17 mouse cellular contexts compared by ENCODE assay signal in the genomic region with DNA sequence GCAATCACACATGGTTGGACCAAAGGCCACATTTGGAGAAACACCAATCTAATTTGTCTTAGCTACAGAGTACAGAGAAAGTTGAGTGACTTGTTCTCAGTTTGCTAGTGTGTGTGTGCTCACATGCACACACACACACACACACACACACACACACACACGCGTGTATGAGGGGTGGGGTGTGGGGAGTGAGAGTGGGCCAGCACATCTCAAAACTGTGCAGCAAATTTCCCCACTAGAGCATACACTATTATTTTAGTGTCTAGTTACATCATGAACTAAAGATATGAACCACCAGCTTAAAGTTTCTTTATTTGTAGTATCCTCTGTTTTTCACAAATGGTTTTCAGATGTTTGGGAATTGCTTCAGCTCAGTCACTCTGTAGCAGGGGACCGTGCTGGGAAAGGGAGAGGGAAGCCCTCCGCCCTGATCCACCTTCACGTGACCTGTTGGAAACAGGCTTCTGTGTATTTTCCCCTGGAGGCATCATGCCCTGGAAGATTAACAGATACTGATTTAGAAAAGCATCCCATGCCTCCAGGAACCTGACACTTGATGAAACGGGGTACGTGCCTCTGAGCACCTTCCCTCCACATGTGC.
"Had no signal": no experiment of that assay in that cellular context is flagged by ENCODE, and none has a peak within 500 bp of the region (broad histone marks: within the 10 kb centered on the region; RNA-seq: fewer than 3 reads in every experiment).

No protein-coding gene starts in this region.

- DNase-seq: kidney, adult 8-10 months; kidney, postnatal 25 days; left cerebral cortex, postnatal 4 days; lung, embryonic 14.5 days; lung, postnatal 10 days; lung, postnatal 4 days; midbrain, embryonic 14.5 days; right cerebral cortex, postnatal 4 days; thymus, adult 2 months; thymus, postnatal 25 days had no signal

- H3K4me3 ChIP-seq: left cerebral cortex, adult 2 months; limb, embryonic 15.5 days; liver, embryonic 12.5 days; midbrain, embryonic 10.5 days; myocyte; neural tube, embryonic 15.5 days; stomach, embryonic 15.5 days had no signal

- H3K4me1 ChIP-seq: limb, embryonic 15.5 days; liver, embryonic 12.5 days; midbrain, embryonic 10.5 days; neural tube, embryonic 15.5 days; stomach, embryonic 15.5 days had no signal

- H3K4me2 ChIP-seq: limb, embryonic 15.5 days; liver, embryonic 12.5 days; lung, embryonic 14.5 days; neural tube, embryonic 15.5 days; stomach, embryonic 15.5 days had no signal

- H3K27me3 ChIP-seq: limb, embryonic 15.5 days; liver, embryonic 12.5 days; neural tube, embryonic 15.5 days; stomach, embryonic 15.5 days had no signal

- H3K9ac ChIP-seq: limb, embryonic 15.5 days; liver, embryonic 12.5 days; lung, embryonic 14.5 days; neural tube, embryonic 15.5 days; stomach, embryonic 15.5 days had no signal

- H3K9me3 ChIP-seq: limb, embryonic 15.5 days; liver, embryonic 12.5 days; midbrain, embryonic 10.5 days; neural tube, embryonic 15.5 days; stomach, embryonic 15.5 days had no signal

- H3K36me3 ChIP-seq: limb, embryonic 15.5 days; liver, embryonic 12.5 days; midbrain, embryonic 10.5 days; neural tube, embryonic 15.5 days; stomach, embryonic 15.5 days had no signal

- ATAC-seq: liver, embryonic 12.5 days had no signal

- H3K27ac ChIP-seq: left cerebral cortex, adult 2 months; limb, embryonic 15.5 days; liver, embryonic 12.5 days; midbrain, embryonic 10.5 days; neural tube, embryonic 15.5 days; stomach, embryonic 15.5 days had no signal
